Mouse (Mus musculus) 416B (cell line): ENCODE results near the gene Atxn7.

Experiments
- DNase-seq: peaks from one replicate; pipeline ENCODE4 v3.0.0; 2011; ENCODE audit warnings: low read depth

Atxn7 gene

DNA sequence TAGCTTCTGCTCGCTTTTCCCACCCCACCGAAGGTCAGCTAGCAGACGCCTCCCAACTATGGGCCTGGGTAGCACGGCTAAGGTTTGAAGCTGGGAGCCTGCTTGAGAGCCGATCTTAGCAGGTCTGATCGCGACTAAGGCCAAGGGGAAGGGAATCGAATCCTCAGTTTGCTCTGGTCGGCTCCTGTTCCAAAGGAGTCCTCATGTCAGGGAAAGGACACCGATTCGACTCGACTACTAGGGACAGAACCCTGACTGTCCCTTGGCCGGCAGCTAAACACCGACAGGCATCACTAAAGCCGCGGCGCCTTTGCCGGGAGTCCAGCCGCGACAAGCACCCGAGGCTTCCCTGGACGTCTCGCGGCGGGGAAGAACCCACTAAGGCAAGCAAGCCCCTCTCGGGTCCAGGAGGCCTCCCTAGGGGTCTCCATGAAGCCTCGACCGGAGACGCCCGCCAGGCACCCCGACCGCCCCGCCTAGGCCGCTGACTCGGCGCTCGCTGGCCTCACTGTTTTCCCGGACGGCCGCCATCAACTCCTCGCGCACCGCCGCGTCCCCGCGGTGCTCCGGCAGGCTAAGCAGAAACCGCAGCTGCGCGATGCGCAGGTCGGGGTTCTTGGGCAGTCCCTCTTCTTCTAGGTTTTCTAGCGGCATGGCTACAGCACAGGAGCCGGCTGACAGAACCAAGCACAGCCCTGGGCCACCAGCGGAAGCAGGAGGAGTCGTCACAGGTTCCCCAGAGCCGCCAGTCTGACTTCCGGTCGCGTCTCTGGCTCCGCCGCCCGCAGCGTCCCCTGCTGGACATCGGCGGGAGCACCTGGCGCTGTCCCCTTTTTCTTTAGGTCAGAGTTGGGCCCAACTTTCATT, 159.2 kb downstream of the Atxn7 start, which contains the start of gene Psmd6:
Psmd6 (minus strand) TSS at position 755 of the 867 bp plus-strand sequence.
- DNase-seq, result peak; percentile 86
